Mouse (Mus musculus) spleen, postnatal 10 days (tissue): ENCODE measurements around the gene Ttll12.

Source experiments
- DNase-seq, 2 experiments: peaks; one replicate each; pipeline ENCODE4 v3.0.0; 2021 to 2022; ENCODE audit warnings: low spot score in 2 of 2

The Ttll12 gene

GRCm38 (mm10) chr15:83593702-83594512, 1.1 kb downstream of the Ttll12 start:
- DNase-seq = peak; percentile 59 to 64

- DNase-seq = peak in 1 of 2 experiments; percentile 39
Observed at GRCm38 (mm10) chr15:83593189-83593585, 1.8 kb downstream of the Ttll12 start.

- peak; percentile 59 to 64 for DNase-seq
Observed at GRCm38 (mm10) chr15:83592260-83593188, 2.4 kb downstream of the Ttll12 start.

GRCm38 (mm10) chr15:83591758-83592157, 3.2 kb downstream of the Ttll12 start:
- DNase-seq = peak in 1 of 2 experiments; percentile 37

GRCm38 (mm10) chr15:83590841-83591240, 4.1 kb downstream of the Ttll12 start:
- no peak for DNase-seq

GRCm38 (mm10) chr15:83584741-83585220, 10.2 kb downstream of the Ttll12 start:
- no peak for DNase-seq

- peak; percentile 50 to 79 for DNase-seq
Observed at GRCm38 (mm10) chr15:83583419-83584156, 11.4 kb downstream of the Ttll12 start.

GRCm38 (mm10) chr15:83582931-83583330, 12.0 kb downstream of the Ttll12 start:
- no peak for DNase-seq

- no peak for DNase-seq
Observed at GRCm38 (mm10) chr15:83576651-83577050, 18.3 kb downstream of the Ttll12 start.

GRCm38 (mm10) chr15:83575543-83575942, 19.4 kb downstream of the Ttll12 start:
- DNase-seq = no peak

- no peak for DNase-seq
Observed at GRCm38 (mm10) chr15:83574731-83575351, 20.1 kb downstream of the Ttll12 start.

- DNase-seq = no peak
Observed at GRCm38 (mm10) chr15:83573606-83574005, 21.4 kb downstream of the Ttll12 start.

- no peak for DNase-seq
Observed at GRCm38 (mm10) chr15:83572132-83572531, 22.8 kb downstream of the Ttll12 start.

- no peak for DNase-seq
Observed at GRCm38 (mm10) chr15:83571636-83572035, 23.3 kb downstream of the Ttll12 start.

- no peak for DNase-seq
Observed at GRCm38 (mm10) chr15:83570641-83571040, 24.3 kb downstream of the Ttll12 start.

GRCm38 (mm10) chr15:83569682-83570081, 25.3 kb downstream of the Ttll12 start:
- no peak for DNase-seq

GRCm38 (mm10) chr15:83568544-83568943, 26.4 kb downstream of the Ttll12 start:
- DNase-seq = no peak

GRCm38 (mm10) chr15:83567728-83568127, 27.2 kb downstream of the Ttll12 start:
- no peak for DNase-seq

- DNase-seq = no peak
Observed at GRCm38 (mm10) chr15:83566006-83566405, 29.0 kb downstream of the Ttll12 start.

GRCm38 (mm10) chr15:83565434-83565833, 29.5 kb downstream of the Ttll12 start:
- DNase-seq = peak; percentile 52 to 70
